Mouse (Mus musculus) skeletal muscle tissue, adult 2 months (tissue): ENCODE results near the gene Oaz1.
A peak's percentile ranks its signal among the peaks of the same experiment; 100 is the strongest.

Source experiments
- DNase-seq: peaks from one replicate; pipeline ENCODE4 v3.0.0-alpha.2; 2012; ENCODE audit warnings: low read depth, low spot score

Gene Oaz1

GRCm38 (mm10) chr10:80826151-80827062, at the start of gene Oaz1:
TSS of gene Oaz1 (plus strand) at chr10:80826656.
- DNase-seq = peak; percentile 100

- DNase-seq = no peak
Measured at GRCm38 (mm10) chr10:80777123-80777522, 49.3 kb upstream of the Oaz1 start.

- no peak for DNase-seq
Measured at GRCm38 (mm10) chr10:80779565-80779964, 46.9 kb upstream of the Oaz1 start.

GRCm38 (mm10) chr10:80784302-80784701, 42.2 kb upstream of the Oaz1 start:
- no peak for DNase-seq

DNA sequence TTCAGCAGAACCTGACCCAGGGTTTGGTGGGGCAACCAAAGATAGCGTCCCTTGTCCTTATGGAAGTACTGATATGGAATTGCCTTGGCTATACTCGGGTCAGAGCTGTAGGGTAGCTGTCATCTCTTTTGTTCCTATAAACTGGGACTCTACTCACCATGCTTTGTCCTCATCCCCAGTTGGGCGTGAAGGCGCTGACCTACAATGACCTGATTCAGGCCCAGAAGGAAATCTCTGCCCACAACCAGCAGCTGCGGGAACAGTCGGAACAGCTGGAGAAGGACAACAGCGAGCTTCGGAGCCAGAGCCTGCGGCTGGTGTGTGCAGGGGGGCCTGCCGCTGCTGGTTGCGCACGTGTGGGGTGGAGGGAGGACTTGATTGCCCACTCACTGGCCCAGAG, 41.6 kb upstream of the Oaz1 start:
- DNase-seq = no peak

DNA sequence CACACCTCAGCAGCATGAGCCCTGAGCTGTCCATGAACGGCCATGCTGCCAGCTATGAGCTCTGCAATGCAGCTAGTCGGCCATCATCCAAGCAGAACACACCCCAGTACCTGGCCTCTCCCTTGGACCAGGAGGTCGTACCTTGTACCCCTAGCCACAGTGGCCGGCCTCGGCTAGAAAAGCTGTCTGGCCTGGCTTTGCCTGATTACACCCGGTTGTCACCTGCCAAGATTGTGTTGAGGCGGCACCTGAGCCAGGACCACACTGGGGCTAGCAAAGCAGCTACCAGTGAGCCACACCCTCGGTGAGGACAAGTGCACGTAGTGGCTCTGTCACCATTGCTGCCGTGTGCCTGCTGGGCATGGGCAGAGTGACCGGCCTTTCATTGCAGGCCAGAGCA, 40.5 kb upstream of the Oaz1 start:
- DNase-seq = no peak

- DNase-seq = no peak
Measured at GRCm38 (mm10) chr10:80787517-80787916, 38.9 kb upstream of the Oaz1 start.

GRCm38 (mm10) chr10:80790761-80791404, 35.6 kb upstream of the Oaz1 start:
- DNase-seq = no peak

GRCm38 (mm10) chr10:80791476-80792174, 34.8 kb upstream of the Oaz1 start:
- DNase-seq = no peak

DNA sequence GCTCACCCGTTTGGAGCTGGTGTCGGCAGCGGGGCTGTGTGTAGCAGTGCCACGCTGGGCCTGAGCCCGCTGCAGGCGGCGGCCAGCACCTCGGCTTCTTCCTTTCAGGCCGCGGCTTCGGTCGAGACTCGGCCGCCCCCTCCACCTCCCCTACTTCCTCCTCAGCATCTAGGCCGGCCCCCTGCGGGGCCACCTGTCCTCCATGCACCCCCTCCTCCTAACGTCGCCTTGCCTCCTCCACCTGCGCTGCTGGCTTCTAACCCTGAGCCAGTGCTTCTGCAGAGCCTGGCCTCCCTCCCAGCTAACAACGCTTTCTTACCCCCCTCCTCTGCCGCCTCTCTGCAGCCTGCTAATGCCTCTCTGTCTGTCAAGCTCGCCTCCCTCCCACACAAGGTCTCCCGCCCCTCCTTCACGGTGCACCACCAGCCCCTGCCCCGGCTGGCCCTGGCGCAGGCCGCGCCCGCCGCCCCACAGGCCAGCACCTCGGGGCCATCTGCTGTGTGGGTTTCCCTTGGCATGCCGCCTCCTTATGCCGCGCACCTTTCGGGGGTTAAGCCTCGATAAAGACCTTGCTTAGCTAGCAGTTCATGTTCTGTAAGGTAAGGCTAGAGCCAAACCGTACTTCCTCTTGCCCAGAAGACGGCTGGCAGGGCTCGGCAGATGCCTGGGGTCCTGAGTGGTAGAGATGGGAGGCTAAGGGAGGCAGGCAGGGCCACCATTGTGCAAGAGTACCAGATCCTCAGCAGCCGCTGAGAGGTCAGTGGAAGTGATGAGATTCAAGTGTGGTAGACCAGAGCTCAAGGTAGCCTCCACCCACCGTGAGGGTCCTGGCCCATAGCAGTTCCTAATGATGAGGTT, 34.1 kb upstream of the Oaz1 start:
- no peak for DNase-seq

- no peak for DNase-seq
Measured at GRCm38 (mm10) chr10:80793033-80793784, 33.2 kb upstream of the Oaz1 start.

- DNase-seq = no peak
Measured at GRCm38 (mm10) chr10:80793803-80794202, 32.7 kb upstream of the Oaz1 start.

DNA sequence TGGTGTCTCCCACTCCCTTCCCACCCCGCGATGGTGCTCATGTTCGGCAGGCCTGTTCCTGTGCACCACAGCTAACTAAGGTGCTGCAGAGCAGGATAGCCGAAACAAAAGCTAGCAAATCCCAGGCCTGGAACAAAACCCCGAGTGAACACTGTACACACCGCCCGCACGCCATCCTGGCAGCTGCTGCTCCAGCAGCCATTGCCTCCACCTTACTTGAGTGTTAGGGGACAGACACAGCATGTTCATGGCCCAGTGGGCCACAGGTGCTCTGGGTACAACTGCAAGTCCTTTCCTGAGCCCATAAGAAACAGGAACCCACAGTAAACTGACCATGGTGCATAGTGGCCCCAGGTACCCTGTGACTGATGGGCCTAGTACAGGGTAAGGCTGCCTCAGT, 31.7 kb upstream of the Oaz1 start:
- no peak for DNase-seq

DNA sequence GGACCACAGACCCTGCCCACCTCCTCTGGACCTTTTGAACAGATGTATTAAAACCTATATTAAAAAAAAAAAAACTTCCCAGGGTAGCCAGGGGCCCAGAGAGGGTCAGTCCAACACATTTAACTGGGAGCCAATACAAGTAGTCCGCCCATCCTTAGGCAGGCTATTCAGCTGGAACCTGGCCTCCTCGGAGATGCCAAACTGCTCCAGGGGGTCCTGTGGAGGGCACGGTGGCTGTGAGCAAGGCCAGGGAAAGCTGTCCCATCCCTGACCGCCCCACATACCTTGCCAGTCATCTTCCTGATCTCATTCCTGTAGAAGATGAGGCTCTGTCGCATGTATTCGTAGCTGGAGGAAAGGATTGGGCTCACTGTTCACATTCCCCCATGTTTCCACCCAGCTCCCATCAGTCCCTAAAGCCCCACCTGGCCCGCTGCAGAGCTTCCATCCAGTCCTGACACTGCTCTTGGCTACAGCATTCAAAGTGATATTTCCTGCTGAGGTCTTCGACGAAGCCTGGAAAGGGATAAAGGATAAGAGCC, 30.1 kb upstream of the Oaz1 start:
- DNase-seq = no peak

DNA sequence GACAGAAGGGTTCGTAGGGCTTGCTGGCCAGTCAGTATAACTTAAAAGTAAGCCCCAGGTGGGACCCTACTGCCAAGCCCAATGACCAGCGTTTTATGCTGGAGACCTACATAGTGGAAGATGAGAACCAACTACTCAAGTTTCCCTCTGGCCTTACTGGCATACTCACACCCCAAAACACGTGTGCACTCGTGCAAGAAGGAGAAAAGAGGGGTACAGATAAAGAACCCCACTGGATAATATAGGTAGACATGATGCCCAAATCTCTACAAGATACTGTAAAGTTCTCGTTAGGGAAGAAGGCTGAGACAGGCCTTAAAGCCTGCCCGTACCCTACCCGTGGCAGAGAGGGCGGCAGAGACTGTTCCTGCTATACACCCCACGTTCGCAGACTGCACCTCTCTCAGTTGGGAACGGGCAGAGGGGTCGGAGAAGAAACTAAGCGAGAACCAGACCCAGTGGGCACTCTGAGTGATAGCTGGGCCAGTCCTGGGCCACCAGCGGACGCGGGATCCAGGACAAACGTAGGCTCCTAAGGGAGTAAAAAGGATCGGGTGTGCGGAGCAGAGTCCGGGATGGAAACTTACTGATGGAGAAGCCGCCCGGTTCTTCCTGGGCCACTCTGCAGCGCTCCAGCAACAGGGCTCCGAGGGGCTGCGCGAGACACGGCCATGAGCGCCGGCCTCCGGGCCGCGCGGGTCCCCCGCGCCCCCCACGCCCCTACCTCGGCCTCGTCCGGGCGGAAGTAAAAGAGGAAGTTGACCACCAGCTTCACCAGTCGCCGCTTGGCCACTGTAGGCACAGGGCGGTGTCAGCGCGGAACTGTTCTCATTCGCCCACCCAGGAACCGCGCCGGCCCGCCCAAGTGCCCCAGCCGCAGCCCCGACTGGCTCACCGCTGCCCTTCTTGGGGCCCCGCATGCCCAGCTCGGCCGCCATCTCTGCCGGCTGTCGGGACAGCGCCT, 29.0 kb upstream of the Oaz1 start:
- DNase-seq = no peak

GRCm38 (mm10) chr10:80798150-80799006, 28.1 kb upstream of the Oaz1 start, which contains the start of the genes Sf3a2 and Plekhj1:
TSS of gene Sf3a2 (plus strand) at chr10:80798198.
TSS of gene Plekhj1 (minus strand) at chr10:80798626.
- DNase-seq = peak; percentile 98

DNA sequence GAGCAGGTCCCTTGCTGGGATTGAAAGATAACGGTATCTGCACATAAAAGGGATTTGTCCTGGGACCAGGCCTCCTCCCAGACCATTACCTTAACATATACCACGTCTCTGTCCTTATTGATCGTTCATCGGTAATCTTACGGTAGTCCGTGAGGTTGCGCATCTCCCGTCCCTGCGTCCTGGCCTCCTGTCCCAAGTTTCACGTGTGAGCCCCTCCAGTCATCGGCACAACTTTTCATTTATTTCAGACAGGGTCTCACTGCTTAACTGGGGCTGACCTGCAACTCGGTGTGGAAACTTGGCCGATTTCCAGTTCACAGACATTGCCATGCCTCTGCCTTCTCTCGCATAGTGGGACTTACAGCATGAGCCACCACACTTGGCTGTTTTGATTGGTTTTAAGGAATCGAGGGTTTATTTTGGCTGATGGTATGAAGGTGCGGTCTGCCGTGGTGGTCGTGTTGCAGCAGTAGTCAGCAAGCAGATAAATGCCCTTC, 27.3 kb upstream of the Oaz1 start:
- DNase-seq = peak; percentile 51
